Mouse (Mus musculus) cerebellum, postnatal 25 days (tissue): ENCODE data around the gene Tnfrsf21.

Experiments used
- DNase-seq, 2 experiments: peaks; one replicate each; pipeline ENCODE4 v3.0.0; 2021; ENCODE audit warnings: mixed read lengths in 2 of 2

Gene Tnfrsf21

GRCm38 (mm10) chr17:43025819-43026593, 9.7 kb downstream of the Tnfrsf21 start:
- no peak for DNase-seq

- no peak for DNase-seq
Observed at GRCm38 (mm10) chr17:43026708-43027107, 10.4 kb downstream of the Tnfrsf21 start.

- no peak for DNase-seq
Observed at GRCm38 (mm10) chr17:43029546-43029945, 13.2 kb downstream of the Tnfrsf21 start.

DNA sequence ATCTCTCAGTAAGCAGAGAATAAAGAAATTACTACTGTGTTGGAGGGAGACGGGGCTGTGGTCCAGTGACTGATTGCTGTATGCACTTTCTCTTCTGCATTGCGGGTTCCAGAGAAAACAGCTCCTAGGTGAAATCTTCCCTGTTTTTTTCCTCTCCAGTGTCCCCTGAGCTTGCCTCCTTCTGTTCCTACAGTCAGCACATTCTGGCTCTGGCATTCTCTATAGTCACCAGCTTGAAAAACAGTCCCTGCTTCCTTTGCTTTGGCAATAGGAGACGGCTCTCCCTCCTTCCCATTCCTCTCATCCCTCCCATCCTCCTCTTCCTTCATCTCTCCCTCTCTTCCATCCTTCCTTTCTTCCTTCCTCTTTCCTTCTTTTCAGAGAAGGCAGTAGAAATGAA, 13.9 kb downstream of the Tnfrsf21 start:
- peak; percentile 22 to 31 for DNase-seq

GRCm38 (mm10) chr17:43032489-43033036, 16.2 kb downstream of the Tnfrsf21 start:
- DNase-seq = no peak

DNA sequence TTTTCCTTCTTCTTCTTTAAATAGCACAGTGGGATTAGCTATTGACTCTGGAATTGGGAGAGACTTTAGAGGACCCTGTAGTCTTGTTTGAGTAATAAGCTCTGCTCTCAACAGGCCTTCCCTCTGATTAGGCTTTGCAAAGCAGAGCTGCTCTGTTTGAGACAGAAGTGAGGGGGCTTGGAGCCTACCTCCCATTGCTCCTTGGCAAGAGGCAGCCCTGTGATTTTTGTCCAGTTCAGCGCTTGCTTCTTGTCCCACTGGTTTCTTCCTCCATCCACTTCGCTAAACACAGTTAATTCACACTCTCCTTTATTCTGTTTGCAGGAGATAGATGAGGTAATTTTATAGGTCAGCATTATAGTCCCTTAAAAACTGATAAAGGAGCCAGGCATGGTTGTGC, 19.0 kb downstream of the Tnfrsf21 start:
- no peak for DNase-seq

- peak in 1 of 2 experiments; percentile 34 for DNase-seq
Observed at GRCm38 (mm10) chr17:43036058-43036757, 19.9 kb downstream of the Tnfrsf21 start.

DNA sequence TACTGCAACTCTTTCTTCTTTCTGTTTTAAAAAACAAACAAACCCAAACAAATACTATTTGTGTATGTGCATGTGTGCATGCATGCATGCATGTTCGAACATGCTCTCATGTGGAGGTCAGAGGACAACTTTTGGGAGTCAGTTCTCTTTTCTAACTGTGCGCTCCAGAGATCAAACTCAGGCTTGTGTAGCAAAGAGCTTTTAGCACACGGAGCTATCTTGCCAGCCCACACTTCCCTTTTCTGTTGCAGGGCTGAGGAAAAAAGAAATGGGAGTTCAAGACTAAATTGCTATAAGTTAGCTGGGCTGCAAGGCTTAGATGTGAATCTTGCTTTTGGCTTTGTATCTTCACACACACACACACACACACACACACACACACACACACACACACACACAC, 24.2 kb downstream of the Tnfrsf21 start:
- no peak for DNase-seq

- no peak for DNase-seq
Observed at GRCm38 (mm10) chr17:43050619-43051018, 34.3 kb downstream of the Tnfrsf21 start.

DNA sequence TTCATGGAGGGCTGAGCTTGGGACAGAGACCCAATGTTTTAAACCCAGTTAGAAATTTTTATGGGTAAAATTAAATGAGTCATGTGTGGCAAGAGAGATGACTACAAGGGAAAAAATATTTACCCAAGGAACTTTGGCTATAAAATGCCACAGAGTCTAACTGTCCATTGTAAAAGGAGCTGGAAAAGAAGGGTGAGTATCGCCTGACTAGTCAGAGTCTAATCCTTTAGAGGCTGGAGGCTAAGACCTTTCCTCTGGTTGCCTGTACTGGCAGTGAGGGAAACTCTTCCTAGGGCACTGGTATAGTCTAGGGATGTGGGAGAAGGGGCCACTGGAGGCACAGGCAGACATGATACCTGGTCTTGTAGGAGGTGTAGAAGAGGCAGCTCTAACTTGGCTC, 36.4 kb downstream of the Tnfrsf21 start:
- DNase-seq = no peak

GRCm38 (mm10) chr17:43053943-43054342, 37.6 kb downstream of the Tnfrsf21 start:
- DNase-seq = no peak

DNA sequence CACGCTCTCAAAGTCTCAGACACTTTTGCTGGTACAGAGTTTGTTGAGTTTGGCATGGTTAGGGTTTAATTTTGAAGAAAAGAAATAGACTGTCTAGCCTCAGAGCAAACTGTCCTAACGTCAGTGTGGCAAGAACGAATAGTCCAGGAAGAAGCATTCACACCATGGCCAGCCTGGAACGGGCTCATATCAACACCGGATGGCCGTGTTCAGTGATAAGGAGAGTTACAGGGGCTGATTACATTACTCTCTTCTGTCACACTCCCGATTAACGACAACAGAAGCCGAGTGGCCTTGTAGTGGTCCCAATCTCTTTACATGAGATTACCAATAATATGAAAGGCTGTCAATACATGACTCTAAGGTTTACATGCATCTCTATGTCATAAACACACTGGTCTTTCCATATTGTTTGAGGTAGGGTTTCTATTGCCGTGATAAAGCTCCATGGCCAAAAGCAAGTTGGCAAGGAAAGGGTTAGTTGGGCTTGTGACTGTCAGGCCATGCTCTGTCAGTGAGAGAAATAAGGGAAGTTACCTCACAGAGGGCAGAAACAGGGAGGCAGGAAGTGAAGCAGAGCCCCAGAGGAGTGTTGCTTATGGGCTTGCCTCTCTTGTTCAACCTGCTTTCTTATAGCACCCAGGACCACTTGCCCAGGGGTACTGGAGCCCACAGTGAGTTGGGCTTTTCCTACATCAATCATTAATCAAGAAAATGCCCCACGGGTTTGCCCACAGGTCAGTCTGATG, 42.1 kb downstream of the Tnfrsf21 start:
- DNase-seq = no peak

GRCm38 (mm10) chr17:43064705-43065104, 48.4 kb downstream of the Tnfrsf21 start:
- no peak for DNase-seq

- no peak for DNase-seq
Observed at GRCm38 (mm10) chr17:43068846-43069553, 52.6 kb downstream of the Tnfrsf21 start.

GRCm38 (mm10) chr17:43070946-43071345, 54.6 kb downstream of the Tnfrsf21 start:
- no peak for DNase-seq

GRCm38 (mm10) chr17:43072142-43072786, 55.9 kb downstream of the Tnfrsf21 start:
- DNase-seq = no peak

DNA sequence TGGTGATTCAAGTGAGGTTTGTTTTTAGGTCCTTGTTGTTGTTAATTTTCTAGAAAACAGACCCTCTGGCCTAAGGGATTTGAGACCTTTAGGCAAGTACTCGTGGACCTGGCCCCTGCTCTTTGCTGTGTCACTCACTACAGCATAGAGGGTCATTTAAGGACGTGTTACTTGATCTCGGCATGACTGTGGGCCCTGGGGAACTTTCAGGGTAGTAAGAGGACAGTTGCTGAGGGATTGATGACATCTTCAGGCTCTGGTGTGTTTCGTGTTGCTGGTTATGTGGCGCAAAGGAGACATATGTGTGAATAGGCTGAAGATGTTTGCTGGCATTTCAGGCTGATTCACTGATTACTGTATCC, 56.4 kb downstream of the Tnfrsf21 start:
- no peak for DNase-seq

- DNase-seq = no peak
Observed at GRCm38 (mm10) chr17:43074391-43074790, 58.0 kb downstream of the Tnfrsf21 start.

DNA sequence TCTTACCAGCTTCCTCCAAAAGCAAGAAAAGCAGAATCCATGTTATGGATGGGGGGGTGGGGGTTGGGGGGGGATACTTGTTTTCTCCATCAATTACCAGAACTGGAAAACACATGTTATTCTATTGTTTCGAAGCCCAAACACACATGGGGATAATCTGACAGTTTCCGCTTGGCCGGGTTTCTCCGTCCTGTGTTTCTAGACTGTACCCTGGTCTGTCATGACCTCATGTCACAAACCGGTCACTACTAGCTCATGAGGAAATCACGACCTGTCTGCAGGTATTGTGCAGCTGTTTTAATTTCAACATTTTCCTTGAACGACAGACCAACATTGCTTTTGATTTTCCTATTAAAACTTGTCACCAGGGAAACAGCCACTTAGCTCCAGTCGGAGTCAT, 58.7 kb downstream of the Tnfrsf21 start:
- no peak for DNase-seq

- DNase-seq = no peak
Observed at GRCm38 (mm10) chr17:43075937-43076336, 59.6 kb downstream of the Tnfrsf21 start.

- peak; percentile 68 to 83 for DNase-seq
Observed at GRCm38 (mm10) chr17:43076801-43077493, 60.6 kb downstream of the Tnfrsf21 start.
